Mouse (Mus musculus) MEL (cell line): Measurements from ENCODE around the gene Prl7c1. TPM values are rescaled to one million over a fixed set of nuclear protein-coding genes. Genes with fewer than 3 reads are reported as not detected.

Experiments used
- polyA plus RNA-seq, 2 experiments: library from polyadenylated mRNA; stranded (reverse) in 1 of 2; unstranded in 1 of 2; fragments of >175 nt in 1 of 2; fragments of >200 nt in 1 of 2; gene quantifications; 2 replicates each; pipeline versions ENCODE4 v1.2.1 to v1.2.4; 2012; ENCODE audit warnings: low replicate concordance in 2 of 2, low read depth in 1 of 2; ENCODE audit not compliant: insufficient read length in 2 of 2, insufficient read depth in 1 of 2, missing spikeins in 1 of 2
- total RNA-seq: library from RNA; depleted of rRNA; stranded (reverse); fragments of 300-350 nt; gene quantifications from 2 replicates; pipeline ENCODE4 v1.2.3, GENCODE M21; 2012; rRNA removed

The Prl7c1 gene
- total and polyA plus RNA-seq, 3 experiments = not detected

Other genes with a start within 250 kb of the Prl7c1 start
- not detected in 2 replicates for gene Prl8a9, start 216.2 kb downstream of the Prl7c1 start, total RNA-seq
- not detected for gene Prl8a9, start 216.2 kb downstream of the Prl7c1 start, polyA plus RNA-seq
- gene Prl8a1, start 198.6 kb downstream of the Prl7c1 start, total RNA-seq = not detected in 2 replicates
- not detected for gene Prl8a1, start 198.6 kb downstream of the Prl7c1 start, polyA plus RNA-seq
- not detected in 2 replicates for gene Prl7b1, start 170.2 kb downstream of the Prl7c1 start, total RNA-seq
- gene Prl7b1, start 170.2 kb downstream of the Prl7c1 start, polyA plus RNA-seq = not detected
- gene Prl7a1, start 138.3 kb downstream of the Prl7c1 start, total RNA-seq = not detected in 2 replicates
- gene Prl7a1, start 138.3 kb downstream of the Prl7c1 start, polyA plus RNA-seq = not detected
- not detected in 2 replicates for gene Prl7a2, start 112.8 kb downstream of the Prl7c1 start, total RNA-seq
- not detected for gene Prl7a2, start 112.8 kb downstream of the Prl7c1 start, polyA plus RNA-seq
- not detected in 2 replicates for gene Prl7d1, start 64.1 kb downstream of the Prl7c1 start, total RNA-seq
- not detected for gene Prl7d1, start 64.1 kb downstream of the Prl7c1 start, polyA plus RNA-seq
- not detected in 2 replicates for gene Prl2a1, start 20.9 kb upstream of the Prl7c1 start, total RNA-seq
- not detected for gene Prl2a1, start 20.9 kb upstream of the Prl7c1 start, polyA plus RNA-seq
- gene Prl2c1, start 68.5 kb upstream of the Prl7c1 start, total RNA-seq = not detected in 2 replicates
- gene Prl2c1, start 68.5 kb upstream of the Prl7c1 start, polyA plus RNA-seq = not detected
- not detected in 2 replicates for gene Prl4a1, start 235.4 kb upstream of the Prl7c1 start, total RNA-seq
- gene Prl4a1, start 235.4 kb upstream of the Prl7c1 start, polyA plus RNA-seq = not detected